In the genomic region with DNA sequence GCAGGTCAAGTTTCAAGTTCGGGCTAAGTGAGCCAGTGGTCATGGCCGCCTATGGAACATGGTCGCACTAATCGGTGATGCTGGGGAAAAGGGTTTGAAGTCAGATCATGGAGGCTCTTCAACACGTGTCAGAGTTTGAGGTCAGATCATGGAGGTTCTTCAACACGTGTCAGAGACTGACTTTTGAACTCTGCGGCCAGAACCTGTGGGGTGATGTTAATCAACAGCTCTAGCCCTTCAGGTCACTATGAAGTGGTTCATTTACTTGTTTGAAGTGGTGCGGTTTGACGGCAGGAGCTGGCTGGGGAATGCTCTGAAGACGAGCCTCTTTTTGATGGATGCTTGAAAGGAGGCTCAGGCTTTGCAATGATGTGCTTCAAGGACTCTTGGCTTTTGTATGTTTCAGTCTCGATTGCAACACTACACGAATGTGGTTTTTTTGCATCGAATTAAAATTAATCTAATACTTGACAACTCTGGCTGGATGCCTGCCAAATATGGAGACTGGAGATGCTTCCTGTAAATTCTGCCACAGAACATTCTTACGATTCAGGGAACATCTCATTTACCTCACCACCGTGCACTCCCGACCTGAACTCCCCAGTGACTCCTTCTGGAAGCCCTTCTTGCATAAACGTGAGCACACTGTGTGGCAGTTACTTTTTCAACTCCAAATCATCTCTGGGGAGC, we compare ENCODE assay signal across 21 mouse cellular contexts.
DNase-seq lines count a peak whose midpoint lies in the region; ATAC-seq and TF ChIP-seq lines count a peak whose summit lies in the region.
"Had no signal": no experiment of that assay in that cellular context is flagged by ENCODE, and none has a peak within 500 bp of the region (broad histone marks: within the 10 kb centered on the region; RNA-seq: fewer than 3 reads in every experiment).

No protein-coding gene starts in this region.

- H3K9ac ChIP-seq in embryonic facial prominence, embryonic 14.5 days (ENCODE audit: low read depth, low read length) = no peak overlapping the region
- H3K9ac ChIP-seq in liver, adult 2 months (ENCODE audit: low read depth, low read length) = no peak overlapping the region
- no peak overlapping the region for H3K9ac ChIP-seq in liver, embryonic 11.5 days (ENCODE audit: low read depth, low read length)
- H3K9ac ChIP-seq: embryonic facial prominence, embryonic 15.5 days; heart, embryonic 12.5 days; hindbrain, embryonic 13.5 days; stomach, embryonic 15.5 days had no signal

- no peak overlapping the region for H3K27ac ChIP-seq in embryonic facial prominence, embryonic 14.5 days (replicated peaks; ENCODE audit: low read depth, low read length)
- H3K27ac ChIP-seq in embryonic facial prominence, embryonic 10.5 days (replicated peaks) = no peak overlapping the region
- H3K27ac ChIP-seq in liver, adult 2 months (replicated peaks; ENCODE audit: insufficient read depth, low read depth, low read length) = no peak overlapping the region
- H3K27ac ChIP-seq in liver, embryonic 11.5 days (ENCODE audit: low read depth, low read length) = no peak overlapping the region
- H3K27ac ChIP-seq: embryonic facial prominence, embryonic 15.5 days; forebrain, embryonic 10.5 days; hindbrain, embryonic 13.5 days; stomach, embryonic 15.5 days had no signal

- no peak for TF ChIP-seq CTCF in liver, adult 2 months (IDR thresholded peaks at IDR 0.05; ENCODE audit: low read depth, low read length)

- H3K27me3 ChIP-seq in embryonic facial prominence, embryonic 14.5 days (replicated peaks; ENCODE audit: control insufficient read depth, insufficient read depth, low read length) = no peaks in the 10 kb centered on the region
- H3K27me3 ChIP-seq in embryonic facial prominence, embryonic 10.5 days (replicated peaks; ENCODE audit: low read depth, poor library complexity, severe bottlenecking) = peaks cover 16% of the 10 kb centered on the region
- no peaks in the 10 kb centered on the region for H3K27me3 ChIP-seq in liver, adult 2 months (ENCODE audit: control insufficient read depth, insufficient read depth, low read length)
- no peaks in the 10 kb centered on the region for H3K27me3 ChIP-seq in liver, embryonic 11.5 days (replicated peaks; ENCODE audit: control insufficient read depth, insufficient read depth, low read length)
- H3K27me3 ChIP-seq: embryonic facial prominence, embryonic 15.5 days; heart, embryonic 12.5 days; hindbrain, embryonic 13.5 days; stomach, embryonic 15.5 days had no signal

- no peak overlapping the region for H3K4me3 ChIP-seq in embryonic facial prominence, embryonic 14.5 days (ENCODE audit: low read depth, low read length)
- no peak overlapping the region for H3K4me3 ChIP-seq in embryonic facial prominence, embryonic 10.5 days
- no peak overlapping the region for H3K4me3 ChIP-seq in liver, adult 2 months (ENCODE audit: insufficient read depth, low read depth, low read length)
- H3K4me3 ChIP-seq in liver, embryonic 11.5 days (ENCODE audit: low read depth, low read length) = no peak overlapping the region
- H3K4me3 ChIP-seq: embryonic facial prominence, embryonic 15.5 days; forebrain, embryonic 10.5 days; heart, embryonic 12.5 days; hindbrain, embryonic 13.5 days; stomach, embryonic 15.5 days had no signal

- no peak for ATAC-seq in embryonic facial prominence, embryonic 14.5 days (ENCODE audit: low read depth)
- no peak for ATAC-seq in liver, embryonic 11.5 days (replicated peaks; ENCODE audit: low FRiP score)

- no peak overlapping the region for H3K4me2 ChIP-seq in embryonic facial prominence, embryonic 14.5 days (ENCODE audit: low read depth, low read length)
- H3K4me2 ChIP-seq in liver, embryonic 11.5 days = no peak overlapping the region
- H3K4me2 ChIP-seq: embryonic facial prominence, embryonic 15.5 days; heart, embryonic 12.5 days; hindbrain, embryonic 13.5 days; stomach, embryonic 15.5 days had no signal

- H3K36me3 ChIP-seq in embryonic facial prominence, embryonic 14.5 days (ENCODE audit: control insufficient read depth, insufficient read depth, low read length) = no peaks in the 10 kb centered on the region
- no peaks in the 10 kb centered on the region for H3K36me3 ChIP-seq in embryonic facial prominence, embryonic 10.5 days (replicated peaks)
- no peaks in the 10 kb centered on the region for H3K36me3 ChIP-seq in liver, adult 2 months (ENCODE audit: control insufficient read depth, insufficient read depth, low read length)
- no peaks in the 10 kb centered on the region for H3K36me3 ChIP-seq in liver, embryonic 11.5 days (ENCODE audit: control insufficient read depth, insufficient read depth, low read length)
- H3K36me3 ChIP-seq: embryonic facial prominence, embryonic 15.5 days; forebrain, embryonic 10.5 days; G1E; heart, embryonic 12.5 days; hindbrain, embryonic 13.5 days; stomach, embryonic 15.5 days had no signal

- peak; percentile 51 for DNase-seq in embryonic facial prominence, embryonic 14.5 days (ENCODE audit: low spot score)
- DNase-seq in embryonic facial prominence, embryonic 10.5 days (ENCODE audit: low spot score) = no peak
- peak; percentile 63 for DNase-seq in liver, adult 2 months (ENCODE audit: extremely low read depth, low read depth, low spot score)
- no peak for DNase-seq in liver, embryonic 11.5 days (ENCODE audit: low spot score)
- peak; percentile 13 for DNase-seq in R1 (ENCODE audit: low read depth, low spot score)
- DNase-seq in kidney, postnatal 25 days = peak; percentile 19 to 58
- no peak for DNase-seq in heart, adult 8-10 months (ENCODE audit: low spot score)
- no peak for DNase-seq in heart, adult 9 months (ENCODE audit: low spot score in 2 of 2)
- DNase-seq: cerebellum, adult 11 months; gastrocnemius, postnatal 36 days; heart, postnatal 14 days; layer of hippocampus, postnatal 36 days; lung, postnatal 36 days; retina, postnatal 1 day; thymus, adult 18-20 months had no signal

- H3K4me1 ChIP-seq in embryonic facial prominence, embryonic 14.5 days (ENCODE audit: control insufficient read depth, insufficient read depth, low read length) = no peaks in the 10 kb centered on the region
- H3K4me1 ChIP-seq in embryonic facial prominence, embryonic 10.5 days = no peaks in the 10 kb centered on the region
- no peaks in the 10 kb centered on the region for H3K4me1 ChIP-seq in liver, adult 2 months (ENCODE audit: control insufficient read depth, insufficient read depth, low read length)
- H3K4me1 ChIP-seq in liver, embryonic 11.5 days (replicated peaks; ENCODE audit: control insufficient read depth, insufficient read depth, low read length) = 0 out of 2 replicates have a peak, but pooled peaks cover 2% of the 10 kb centered on the region
- H3K4me1 ChIP-seq: embryonic facial prominence, embryonic 15.5 days; forebrain, embryonic 10.5 days; stomach, embryonic 15.5 days had no signal

- no peak for TF ChIP-seq POLR2A in liver, adult 2 months (IDR thresholded peaks at IDR 0.05; ENCODE audit: extremely low read depth, insufficient read depth, low read length)

- WGBS in embryonic facial prominence, embryonic 14.5 days = 63% methylated on average over 17 of the region's 17 CpGs
- 79% methylated on average over 17 of the region's 17 CpGs for WGBS in embryonic facial prominence, embryonic 10.5 days
- 68% methylated on average over 17 of the region's 17 CpGs for WGBS in liver, adult 2 months
- 77% methylated on average over 17 of the region's 17 CpGs for WGBS in liver, embryonic 11.5 days

- H3K79me2 ChIP-seq in liver, adult 2 months (ENCODE audit: control insufficient read depth, insufficient read depth, low read length) = no peaks in the 10 kb centered on the region

- no peaks in the 10 kb centered on the region for H3K9me3 ChIP-seq in embryonic facial prominence, embryonic 14.5 days (ENCODE audit: control insufficient read depth, low read length)
- no peaks in the 10 kb centered on the region for H3K9me3 ChIP-seq in embryonic facial prominence, embryonic 10.5 days
- H3K9me3 ChIP-seq in liver, embryonic 11.5 days (ENCODE audit: control insufficient read depth, low read length) = no peaks in the 10 kb centered on the region
- H3K9me3 ChIP-seq: embryonic facial prominence, embryonic 15.5 days; forebrain, embryonic 10.5 days; G1E; heart, embryonic 12.5 days; hindbrain, embryonic 13.5 days; stomach, embryonic 15.5 days had no signal

Comparison
In these comparisons a context has a peak if more than half of its experiments do, and no peak if none do; other contexts are left out.
1. DNase-seq: peak in embryonic facial prominence, embryonic 14.5 days (single experiment), liver, adult 2 months (single experiment), R1 (single experiment) and kidney, postnatal 25 days (2 of 2); none in embryonic facial prominence, embryonic 10.5 days (single experiment), liver, embryonic 11.5 days (single experiment), heart, adult 8-10 months (single experiment) and heart, adult 9 months (0 of 2).